Mouse (Mus musculus): ENCODE measurements around the gene Prdx6b. TPM values are rescaled to one million over a fixed set of nuclear protein-coding genes. Genes with fewer than 3 reads are reported as not detected.

Gene Prdx6b
- not detected in 2 replicates for polyA plus RNA-seq (2012; rRNA removed)

GRCm38 (mm10) chr2:80292172-80292571 lies at the start of gene Prdx6b:
Gene Prdx6b, plus strand, starts transcription at chr2:80292472.
- DNase-seq (ENCODE audit: low read depth) = no peak
- TF ChIP-seq POLR2A (IDR thresholded peaks at IDR 0.05; ENCODE audit: borderline replicate concordance, extremely low read depth, insufficient read depth, insufficient read length, poor library complexity, severe bottlenecking) = no peak
- TF ChIP-seq CTCF (IDR thresholded peaks at IDR 0.05; ENCODE audit: borderline replicate concordance, extremely low read depth, insufficient read depth, insufficient read length) = no peak

DNA sequence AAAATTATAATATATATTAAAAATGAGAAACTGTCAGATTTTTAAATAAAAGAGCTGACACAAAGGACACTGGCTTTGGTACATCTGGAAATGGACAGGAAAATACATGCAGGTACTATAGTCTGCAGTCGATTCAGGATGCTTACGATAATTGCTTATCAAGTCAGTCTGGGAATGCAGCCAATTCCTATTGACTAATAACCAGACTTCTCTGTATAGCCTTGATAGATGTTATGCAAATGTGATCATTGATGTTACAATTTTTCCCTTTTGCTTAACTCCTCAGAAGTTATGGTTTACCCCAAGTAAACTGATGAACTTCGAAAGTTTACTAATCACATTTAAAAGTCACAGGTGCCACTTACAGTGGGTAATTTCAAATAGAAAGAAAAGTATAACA lies 44.8 kb upstream of the Prdx6b start:
- no peak for TF ChIP-seq POLR2A (IDR thresholded peaks at IDR 0.05; ENCODE audit: borderline replicate concordance, extremely low read depth, insufficient read depth, insufficient read length, poor library complexity, severe bottlenecking)
- TF ChIP-seq CTCF (IDR thresholded peaks at IDR 0.05; ENCODE audit: borderline replicate concordance, extremely low read depth, insufficient read depth, insufficient read length) = no peak
- peak; percentile 67 for DNase-seq (ENCODE audit: low read depth)

- TF ChIP-seq CTCF (IDR thresholded peaks at IDR 0.05; ENCODE audit: borderline replicate concordance, extremely low read depth, insufficient read depth, insufficient read length) (no peak), POLR2A (IDR thresholded peaks at IDR 0.05; ENCODE audit: borderline replicate concordance, extremely low read depth, insufficient read depth, insufficient read length, poor library complexity, severe bottlenecking) (no peak)
- no peak for DNase-seq (ENCODE audit: low read depth)
These were observed 44.4 kb upstream of the Prdx6b start for GRCm38 (mm10) chr2:80247868-80248267.

GRCm38 (mm10) chr2:80259888-80260672 lies 32.2 kb upstream of the Prdx6b start:
- no peak for TF ChIP-seq POLR2A (IDR thresholded peaks at IDR 0.05; ENCODE audit: borderline replicate concordance, extremely low read depth, insufficient read depth, insufficient read length, poor library complexity, severe bottlenecking)
- peak; percentile 20 for DNase-seq (ENCODE audit: low read depth)

DNA sequence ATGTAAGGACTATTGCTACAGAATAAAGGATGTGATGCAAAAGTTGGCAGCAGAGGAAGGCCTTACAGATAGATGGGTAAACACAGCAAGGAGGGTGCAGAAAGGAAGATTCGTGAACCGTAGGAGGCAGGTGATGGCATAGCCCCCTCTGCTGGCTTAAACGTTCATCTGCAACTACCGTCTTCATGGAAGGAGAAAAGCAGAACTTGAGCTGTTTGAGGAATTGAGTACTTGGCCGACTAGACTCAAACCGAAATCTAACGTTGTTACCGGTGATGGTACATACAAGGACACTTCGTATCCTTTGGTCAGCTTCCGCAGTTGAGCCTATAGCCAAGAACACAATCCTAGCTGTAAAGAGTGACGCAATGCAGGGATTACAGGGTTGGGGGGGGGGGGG lies 25.4 kb upstream of the Prdx6b start:
- no peak for TF ChIP-seq POLR2A (IDR thresholded peaks at IDR 0.05; ENCODE audit: borderline replicate concordance, extremely low read depth, insufficient read depth, insufficient read length, poor library complexity, severe bottlenecking)
- peak; percentile 84 for TF ChIP-seq CTCF (IDR thresholded peaks at IDR 0.05; ENCODE audit: borderline replicate concordance, extremely low read depth, insufficient read depth, insufficient read length)
- peak; percentile 85 for DNase-seq (ENCODE audit: low read depth)

GRCm38 (mm10) chr2:80268053-80268452 lies 24.2 kb upstream of the Prdx6b start:
- TF ChIP-seq POLR2A (IDR thresholded peaks at IDR 0.05; ENCODE audit: borderline replicate concordance, extremely low read depth, insufficient read depth, insufficient read length, poor library complexity, severe bottlenecking) = no peak
- TF ChIP-seq CTCF (IDR thresholded peaks at IDR 0.05; ENCODE audit: borderline replicate concordance, extremely low read depth, insufficient read depth, insufficient read length) = no peak
- peak; percentile 77 for DNase-seq (ENCODE audit: low read depth)

- no peak for DNase-seq (ENCODE audit: low read depth)
- TF ChIP-seq CTCF (IDR thresholded peaks at IDR 0.05; ENCODE audit: borderline replicate concordance, extremely low read depth, insufficient read depth, insufficient read length) = no peak
These were observed 20.8 kb upstream of the Prdx6b start for GRCm38 (mm10) chr2:80271431-80271830.

GRCm38 (mm10) chr2:80273038-80273437 lies 19.2 kb upstream of the Prdx6b start:
- TF ChIP-seq CTCF (IDR thresholded peaks at IDR 0.05; ENCODE audit: borderline replicate concordance, extremely low read depth, insufficient read depth, insufficient read length) (no peak), POLR2A (IDR thresholded peaks at IDR 0.05; ENCODE audit: borderline replicate concordance, extremely low read depth, insufficient read depth, insufficient read length, poor library complexity, severe bottlenecking) (no peak)
- DNase-seq (ENCODE audit: low read depth) = no peak

DNA sequence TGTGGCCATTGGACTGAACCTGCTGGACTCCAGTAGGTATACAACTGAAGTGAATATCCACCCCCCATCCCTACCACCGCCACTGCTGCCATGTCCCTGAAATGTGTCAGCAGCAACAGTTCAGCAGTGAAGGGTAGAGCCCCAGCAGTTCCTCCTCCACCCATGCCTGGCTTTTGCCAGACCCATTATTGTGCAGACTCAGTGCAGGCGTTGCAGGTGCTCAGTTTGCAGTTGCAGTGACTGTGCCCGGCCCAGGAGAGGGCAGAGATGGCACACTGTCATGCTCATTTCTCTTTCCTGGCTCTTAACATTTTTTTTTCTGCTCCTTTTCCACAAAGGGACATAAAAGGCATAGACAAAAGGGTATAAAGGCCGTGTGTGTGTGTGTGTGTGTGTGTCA lies 18.5 kb upstream of the Prdx6b start:
- no peak for TF ChIP-seq CTCF (IDR thresholded peaks at IDR 0.05; ENCODE audit: borderline replicate concordance, extremely low read depth, insufficient read depth, insufficient read length)
- TF ChIP-seq POLR2A (IDR thresholded peaks at IDR 0.05; ENCODE audit: borderline replicate concordance, extremely low read depth, insufficient read depth, insufficient read length, poor library complexity, severe bottlenecking) = no peak
- DNase-seq (ENCODE audit: low read depth) = no peak

- peak; percentile 71 for DNase-seq (ENCODE audit: low read depth)
- peak; percentile 35; the same call in 1 of the 2 replicates for TF ChIP-seq CTCF (IDR thresholded peaks at IDR 0.05; ENCODE audit: borderline replicate concordance, extremely low read depth, insufficient read depth, insufficient read length)
- no peak for TF ChIP-seq POLR2A (IDR thresholded peaks at IDR 0.05; ENCODE audit: borderline replicate concordance, extremely low read depth, insufficient read depth, insufficient read length, poor library complexity, severe bottlenecking)
These were observed 17.1 kb upstream of the Prdx6b start for GRCm38 (mm10) chr2:80275136-80275535.

DNA sequence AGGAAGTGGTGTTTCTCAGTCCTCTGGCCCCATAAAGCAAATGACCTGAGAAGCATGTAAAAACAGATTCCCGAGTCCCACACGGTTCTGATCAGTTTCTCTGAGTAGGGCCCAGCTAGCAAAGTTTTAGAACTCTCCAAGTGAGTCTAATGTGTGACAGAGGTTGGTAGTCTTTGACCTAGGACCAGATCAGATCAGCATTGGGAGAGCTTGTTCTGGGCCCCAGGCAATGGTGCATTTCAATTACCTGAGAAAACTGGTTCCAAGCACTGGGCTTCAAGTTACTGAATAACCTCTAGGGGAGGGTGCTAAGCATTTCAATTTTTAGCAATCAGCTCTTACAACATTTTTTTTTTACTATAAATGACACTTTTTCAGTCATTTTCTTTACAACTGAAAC lies 10.1 kb upstream of the Prdx6b start:
- DNase-seq (ENCODE audit: low read depth) = no peak
- TF ChIP-seq CTCF (IDR thresholded peaks at IDR 0.05; ENCODE audit: borderline replicate concordance, extremely low read depth, insufficient read depth, insufficient read length) (no peak), POLR2A (IDR thresholded peaks at IDR 0.05; ENCODE audit: borderline replicate concordance, extremely low read depth, insufficient read depth, insufficient read length, poor library complexity, severe bottlenecking) (no peak)

GRCm38 (mm10) chr2:80286397-80286796 lies 5.9 kb upstream of the Prdx6b start:
- peak; percentile 65 for DNase-seq (ENCODE audit: low read depth)

More at GRCm38 (mm10) chr2:80286397-80286796, 5.9 kb upstream of the Prdx6b start:
- TF ChIP-seq CTCF (IDR thresholded peaks at IDR 0.05; ENCODE audit: borderline replicate concordance, extremely low read depth, insufficient read depth, insufficient read length) (no peak), POLR2A (IDR thresholded peaks at IDR 0.05; ENCODE audit: borderline replicate concordance, extremely low read depth, insufficient read depth, insufficient read length, poor library complexity, severe bottlenecking) (no peak)
